Mouse (Mus musculus) heart, adult 2 months (tissue): ENCODE data around the gene Prss56.

Experiments used
- CTCF ChIP-seq: fragments of 200-600 bp; IDR thresholded peaks from 2 replicates; pipeline ENCODE4 v1.8.1; 2022; ENCODE audit warnings: antibody characterized with exemption, mild to moderate bottlenecking, moderate library complexity
- EP300 ChIP-seq: fragments of 200-500 bp; IDR thresholded peaks from 2 replicates; pipeline ENCODE4 v1.6.1; 2011; ENCODE audit warnings: low read depth, low read length, control low read depth; ENCODE audit not compliant: insufficient read depth

GRCm38 (mm10) chr1:87170458-87170857, 12.7 kb upstream of the Prss56 start:
- no peak for TF ChIP-seq CTCF
- TF ChIP-seq EP300 = no peak
